Mouse (Mus musculus) NIH3T3 (cell line): ENCODE results near the gene Mfsd4a.

Experiments used
- DNase-seq: peaks from one replicate; pipeline ENCODE4 v3.0.0-alpha.2; 2012; ENCODE audit warnings: low read depth

The Mfsd4a gene

DNA sequence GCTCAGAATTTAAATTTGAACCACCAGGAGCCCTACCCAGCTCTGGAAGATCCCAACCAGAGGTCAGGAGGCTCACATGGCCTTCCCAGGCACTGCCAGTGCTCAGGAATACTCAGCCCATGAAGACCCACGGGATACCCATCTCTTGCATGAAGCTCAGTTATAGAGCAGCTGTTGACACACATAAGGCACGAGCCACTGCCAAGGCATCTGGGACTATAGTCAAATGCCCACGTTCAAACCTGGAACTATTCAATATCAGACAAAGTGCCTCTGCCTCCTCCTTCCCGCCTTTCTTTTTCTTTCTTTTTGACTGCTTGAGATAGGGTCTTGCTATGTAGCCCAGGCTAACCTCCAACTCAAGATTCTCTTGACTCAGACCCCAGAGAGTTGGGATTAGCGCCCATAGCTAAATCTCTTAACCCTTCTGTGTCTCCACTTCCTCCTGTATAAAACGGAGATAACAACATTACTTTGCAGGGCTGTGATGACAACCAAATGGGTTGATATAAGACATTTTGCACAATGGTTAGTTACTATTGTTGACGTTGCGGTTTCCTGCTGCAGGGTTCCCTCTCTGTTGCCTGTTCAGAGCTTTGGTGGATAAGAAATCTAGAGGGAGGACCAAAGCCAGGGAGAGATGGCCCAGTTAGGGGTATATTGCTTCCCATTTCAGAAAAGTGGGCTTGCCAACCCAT lies 2.2 kb downstream of the Mfsd4a start:
- DNase-seq = no peak

DNA sequence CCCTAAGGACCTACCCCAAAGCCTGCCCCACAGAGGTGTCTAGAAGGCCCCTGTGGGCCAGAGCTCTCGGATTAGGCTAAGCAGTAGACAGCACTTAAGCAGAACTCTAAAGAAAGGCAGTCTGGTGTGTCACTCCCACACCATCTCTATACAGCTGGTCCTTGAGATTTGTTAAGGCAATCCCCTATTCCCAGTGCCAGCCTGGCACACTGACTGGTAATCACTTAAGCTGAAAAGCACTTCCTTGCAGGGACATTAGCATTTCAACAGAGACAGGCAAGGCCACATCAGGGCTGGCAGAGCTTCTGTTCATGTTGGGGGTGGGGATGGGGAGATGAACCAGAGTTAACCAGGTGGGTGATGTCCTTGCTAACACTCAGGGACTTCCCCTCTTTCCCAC lies 2.9 kb downstream of the Mfsd4a start:
- DNase-seq = no peak

DNA sequence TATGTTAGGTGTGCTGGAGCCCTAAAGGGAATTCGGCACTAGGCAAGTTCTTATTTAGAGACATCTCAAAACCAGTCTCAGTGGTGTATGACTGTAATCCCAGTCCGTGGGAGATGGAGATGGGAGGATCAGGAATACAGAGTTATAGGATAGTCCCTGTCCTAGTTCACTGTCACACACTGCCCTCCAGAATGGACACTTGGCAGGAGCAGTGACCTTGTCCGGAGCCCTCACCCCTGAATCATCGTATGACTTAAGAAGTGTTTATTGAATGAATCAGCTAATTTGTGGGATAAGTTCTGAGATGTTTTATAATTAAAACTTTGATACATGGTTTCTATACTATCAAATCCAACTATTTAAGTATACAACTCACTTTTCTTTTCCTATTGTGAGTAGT lies 4.8 kb downstream of the Mfsd4a start:
- no peak for DNase-seq

DNA sequence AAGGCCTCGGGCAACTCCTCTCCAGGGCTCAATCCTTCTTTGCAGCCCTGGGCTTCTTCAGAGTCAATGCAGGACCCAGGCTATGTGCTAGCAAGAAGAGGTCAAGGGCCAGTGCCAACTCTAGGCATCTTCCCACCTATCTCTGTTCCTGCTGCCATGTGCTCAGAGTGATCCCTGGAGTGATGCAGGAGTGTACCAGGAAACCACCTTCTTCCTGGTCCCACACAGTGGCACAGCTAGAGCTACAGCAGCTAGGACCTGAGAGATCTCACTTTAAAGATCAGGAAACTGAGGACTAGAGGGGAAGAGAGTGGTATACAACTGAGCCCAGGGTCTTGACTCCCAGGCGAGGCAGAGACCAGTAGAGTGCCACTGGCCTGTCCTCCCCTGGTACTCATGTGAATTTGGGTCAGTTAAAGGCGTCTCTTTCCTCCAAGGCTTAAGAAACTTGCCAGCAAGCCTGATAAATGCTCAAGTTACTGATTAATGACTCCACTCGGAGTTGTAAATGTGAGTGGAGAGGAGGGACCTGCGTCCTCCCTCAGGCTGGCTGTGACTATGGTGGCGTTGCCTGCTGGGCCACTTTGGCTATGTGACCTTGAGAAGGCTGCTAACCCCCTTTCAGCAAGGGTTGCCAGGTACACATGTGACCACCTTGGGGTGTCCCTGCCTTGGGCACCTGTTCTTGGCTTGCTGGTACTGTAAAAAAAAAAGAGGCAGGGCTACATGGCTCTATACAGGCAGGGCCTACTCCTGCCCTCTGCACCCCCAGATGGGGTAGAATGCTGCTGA lies 5.9 kb downstream of the Mfsd4a start:
- no peak for DNase-seq

DNA sequence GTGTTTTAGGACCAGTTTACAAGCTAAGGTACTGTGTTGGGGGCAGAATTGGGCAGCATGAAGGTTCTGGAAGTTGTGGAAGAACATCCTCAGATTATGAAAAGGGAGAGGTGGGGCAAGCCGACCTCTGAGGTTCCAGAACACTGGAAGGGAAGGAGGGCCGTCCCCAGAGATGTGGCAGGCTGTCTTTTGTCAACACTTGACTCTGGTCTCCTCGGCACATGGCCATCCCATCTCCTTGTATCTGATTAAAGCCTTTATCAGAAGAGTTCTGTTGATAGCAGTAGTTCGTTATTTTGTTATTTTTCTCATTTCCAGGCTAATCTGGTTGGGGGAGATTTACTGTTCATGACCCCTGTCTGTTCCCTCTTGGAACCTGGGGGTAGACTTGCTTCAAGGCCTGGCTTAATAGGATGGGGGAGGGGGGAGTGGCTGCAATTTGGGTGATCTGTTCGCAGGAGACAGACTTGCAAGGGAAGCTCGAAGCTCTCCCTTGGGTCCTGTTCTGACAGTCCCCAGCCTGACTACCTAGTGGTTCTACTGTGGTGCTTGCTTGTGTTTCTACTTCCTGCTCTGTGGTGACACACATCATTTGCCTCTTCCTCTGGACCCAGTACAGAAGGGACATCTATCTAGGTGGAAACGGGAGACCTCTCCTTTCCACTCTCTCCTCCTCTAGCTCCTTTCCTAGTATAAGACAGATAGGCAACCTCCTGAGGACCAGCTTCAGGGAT lies 7.7 kb downstream of the Mfsd4a start:
- no peak for DNase-seq

DNA sequence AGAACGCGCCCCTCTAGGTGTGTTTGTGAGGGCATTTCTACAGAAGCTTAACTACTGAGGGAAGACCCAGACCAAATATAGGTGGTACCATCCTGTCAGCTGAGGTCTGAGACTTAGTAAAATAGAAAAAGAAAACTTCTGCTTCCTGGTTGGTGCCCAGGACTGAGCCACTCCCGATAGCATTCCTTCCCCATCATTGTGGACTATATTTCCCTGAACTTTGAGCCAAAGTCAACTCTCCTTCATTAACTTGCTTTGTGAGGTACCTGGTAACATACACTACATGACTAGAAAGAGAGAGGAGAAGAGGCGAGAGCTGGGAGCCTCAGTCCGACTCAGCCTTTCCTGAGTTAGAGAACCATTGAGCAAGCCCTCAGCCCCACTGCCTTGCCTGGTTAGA lies 9.3 kb downstream of the Mfsd4a start:
- DNase-seq = no peak

DNA sequence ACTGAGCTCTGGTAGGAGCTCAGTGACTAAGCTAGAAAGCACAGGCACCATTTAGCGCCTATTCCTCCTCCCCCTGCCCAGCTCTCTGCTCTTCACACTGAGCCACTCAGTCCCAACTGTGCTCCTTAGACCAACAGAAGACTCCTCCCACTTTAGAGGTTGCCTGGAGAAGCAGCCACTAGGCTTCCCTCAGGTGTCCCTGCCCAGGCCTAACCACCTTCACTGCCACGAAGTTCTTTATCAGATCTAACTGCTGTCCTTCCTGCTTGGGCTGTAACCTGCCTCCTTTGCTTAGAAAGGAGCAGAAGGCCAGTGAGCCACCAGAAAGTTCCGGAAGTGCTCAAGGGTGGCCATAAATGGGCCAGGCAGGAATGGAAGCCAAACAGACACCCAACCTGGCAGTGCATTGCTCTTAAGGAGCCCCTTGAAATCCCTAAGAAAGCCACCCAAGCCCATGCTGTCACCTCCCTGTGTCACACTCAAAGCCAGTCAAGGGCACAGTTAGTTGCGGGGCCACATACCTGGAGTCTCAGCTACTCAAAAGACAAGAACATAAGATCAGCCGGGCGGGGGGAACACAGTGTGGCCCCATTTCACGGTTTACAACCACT lies 12.7 kb downstream of the Mfsd4a start:
- no peak for DNase-seq

DNA sequence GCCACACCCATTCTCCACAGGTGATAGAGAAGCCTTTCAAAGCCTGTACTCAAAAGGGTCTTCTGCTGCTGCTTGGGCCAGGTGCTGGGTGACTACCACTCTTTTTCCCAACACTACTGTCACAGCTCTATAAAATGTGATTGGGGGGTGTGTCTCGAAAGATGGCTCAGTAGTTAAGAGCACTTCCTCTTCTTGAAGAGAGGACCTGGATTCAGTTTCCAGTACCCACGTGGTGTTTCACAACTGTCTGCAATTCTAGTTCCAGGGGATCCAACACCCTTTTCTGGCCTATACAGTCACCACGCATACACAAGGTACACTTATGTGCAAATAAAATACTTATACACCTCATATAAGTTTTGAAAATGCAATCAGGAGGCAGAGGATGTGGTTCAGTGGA lies 13.5 kb downstream of the Mfsd4a start:
- no peak for DNase-seq

DNA sequence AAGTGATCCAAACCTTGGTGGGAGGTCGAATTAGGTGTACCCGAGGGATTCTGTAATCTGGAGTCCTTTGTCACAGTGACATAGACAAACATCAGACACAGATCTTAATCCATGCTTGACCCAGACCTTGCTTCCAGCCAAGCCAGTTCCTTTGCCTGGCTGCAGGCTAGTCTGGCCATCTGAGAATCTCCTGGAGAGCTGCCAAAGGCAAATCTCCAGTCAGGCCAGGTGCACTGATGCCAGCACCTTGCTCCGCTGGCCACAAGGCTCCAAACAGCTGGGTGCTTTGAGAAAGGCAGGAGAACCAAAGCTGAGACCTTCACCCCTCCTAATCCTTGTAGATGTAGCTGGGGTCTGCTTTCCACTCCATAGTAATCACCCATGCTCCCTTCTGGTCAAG lies 16.1 kb downstream of the Mfsd4a start:
- no peak for DNase-seq

DNA sequence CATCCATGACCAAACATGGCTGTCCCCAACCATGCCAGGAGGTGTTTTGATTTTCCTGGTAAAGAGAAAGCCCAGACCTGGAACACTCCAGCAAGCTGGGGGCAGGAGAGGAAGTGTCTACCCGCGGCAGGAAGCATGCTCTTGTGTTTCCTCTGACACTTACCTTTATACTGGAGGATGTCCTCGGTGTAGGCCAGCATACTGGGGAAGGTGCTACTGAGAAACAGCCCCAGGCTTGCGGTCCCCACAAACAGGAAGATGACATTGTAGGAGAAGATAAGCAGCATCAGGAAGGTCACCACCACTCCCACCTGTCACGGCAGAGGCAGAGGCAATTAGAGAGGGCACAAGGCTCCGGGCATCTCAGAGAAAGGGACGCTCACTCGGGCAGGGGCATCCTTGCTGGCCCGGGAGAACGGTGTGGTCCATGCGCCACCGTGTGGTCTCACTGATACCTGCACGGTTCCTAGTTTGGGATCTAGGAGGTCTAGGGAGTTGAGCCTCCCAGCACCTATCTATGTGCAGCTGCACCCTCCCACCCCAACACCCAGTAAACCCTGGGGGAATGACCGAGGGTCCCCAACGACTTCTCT lies 21.6 kb downstream of the Mfsd4a start:
- DNase-seq = peak; percentile 80

DNA sequence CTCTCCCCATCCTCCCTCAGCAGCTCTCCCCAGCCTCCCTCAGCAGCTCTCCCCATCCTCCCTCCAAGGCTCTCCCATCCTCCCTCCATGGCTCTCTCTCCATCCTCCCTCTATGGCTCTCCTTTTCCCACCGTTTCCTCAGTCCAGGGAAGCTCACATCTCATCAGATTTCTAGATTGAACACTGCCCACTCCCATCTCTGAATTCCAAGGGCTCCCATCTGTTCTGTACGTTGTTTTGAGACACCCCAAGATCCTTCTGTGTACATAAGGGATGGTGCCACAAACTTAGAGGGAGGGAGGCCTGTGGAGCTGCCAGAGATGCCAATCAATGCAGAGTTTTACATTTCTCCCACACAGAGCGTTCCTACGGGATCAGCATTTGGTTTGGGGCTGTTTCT lies 24.1 kb downstream of the Mfsd4a start:
- no peak for DNase-seq

DNA sequence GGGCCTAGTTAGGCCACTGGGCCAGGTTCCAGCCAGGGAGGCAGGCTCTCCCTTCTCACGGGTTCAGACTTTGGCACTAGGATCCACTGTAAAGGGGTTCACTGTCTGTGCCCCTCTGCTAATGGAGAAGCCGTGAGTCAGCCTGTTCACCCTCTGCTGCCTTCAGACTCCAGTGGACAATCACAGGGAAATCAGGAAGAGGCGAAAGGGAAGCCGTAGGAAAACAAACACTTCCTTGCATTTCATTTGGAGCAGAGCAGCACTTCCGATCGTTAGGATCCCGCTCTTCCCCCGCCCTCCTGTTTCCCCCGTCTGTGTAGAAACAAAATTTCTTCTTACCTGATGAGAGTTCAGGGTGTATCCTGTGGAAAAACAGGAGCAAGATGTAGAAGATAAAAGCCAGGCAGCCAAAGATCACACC lies 27.7 kb downstream of the Mfsd4a start:
- DNase-seq = peak; percentile 12

DNA sequence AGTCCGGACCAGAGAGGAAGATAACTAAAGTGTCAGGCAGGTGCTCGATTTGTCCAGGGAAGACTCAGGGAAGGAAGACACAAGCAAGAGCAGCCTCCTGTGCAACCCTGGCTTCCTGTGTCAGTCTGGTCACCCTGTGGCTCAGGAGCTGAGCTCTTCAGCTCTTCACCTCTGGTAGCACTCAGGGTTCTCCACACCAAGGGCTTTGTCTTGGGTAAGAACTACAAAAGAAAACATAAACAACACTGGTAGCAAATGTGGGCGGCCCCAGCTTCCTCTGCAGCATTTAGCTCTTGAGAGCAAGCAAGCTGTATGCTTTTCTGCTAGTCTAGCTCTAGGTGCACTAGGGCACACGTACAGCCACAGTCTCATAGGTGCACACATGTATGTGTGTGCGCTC lies 29.1 kb downstream of the Mfsd4a start:
- no peak for DNase-seq

DNA sequence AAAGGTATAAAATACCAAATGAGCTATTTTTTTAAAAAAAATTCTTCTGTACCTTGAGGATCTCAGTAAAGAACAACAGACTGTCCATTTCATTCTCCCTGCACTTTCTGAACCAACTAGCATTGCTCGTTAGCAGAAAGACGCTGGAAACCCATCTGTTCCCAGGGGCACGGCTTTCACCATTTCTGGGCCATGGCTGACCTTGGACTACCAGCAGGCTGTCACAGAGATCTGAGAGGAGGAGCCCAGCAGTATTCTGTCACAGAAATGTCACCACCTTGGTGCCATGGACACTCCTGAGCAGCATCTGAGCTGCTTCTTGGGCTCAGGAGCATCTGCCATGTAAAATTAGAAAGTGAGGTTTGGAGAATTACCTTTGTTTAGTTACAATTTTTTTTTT lies 30.1 kb downstream of the Mfsd4a start:
- DNase-seq = no peak

DNA sequence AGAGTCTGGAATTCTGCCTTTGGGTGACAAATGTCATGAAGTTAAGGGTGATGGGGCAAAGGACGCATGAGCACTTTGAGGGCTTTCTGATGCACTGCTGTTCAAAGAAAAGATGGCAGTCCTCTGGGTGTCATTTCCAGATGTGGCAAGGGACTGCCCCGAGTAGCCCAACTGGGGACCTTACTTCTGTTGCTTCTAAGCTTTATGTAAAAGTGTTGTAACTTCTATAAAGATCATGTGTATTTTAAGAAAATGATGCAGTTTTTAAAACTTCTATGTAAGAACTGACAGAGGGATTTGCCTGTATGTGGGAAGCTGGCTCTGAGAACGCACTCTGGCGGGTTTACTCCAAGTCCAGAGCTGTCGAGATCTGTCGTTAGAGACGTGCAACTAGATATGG lies 35.7 kb downstream of the Mfsd4a start:
- no peak for DNase-seq

DNA sequence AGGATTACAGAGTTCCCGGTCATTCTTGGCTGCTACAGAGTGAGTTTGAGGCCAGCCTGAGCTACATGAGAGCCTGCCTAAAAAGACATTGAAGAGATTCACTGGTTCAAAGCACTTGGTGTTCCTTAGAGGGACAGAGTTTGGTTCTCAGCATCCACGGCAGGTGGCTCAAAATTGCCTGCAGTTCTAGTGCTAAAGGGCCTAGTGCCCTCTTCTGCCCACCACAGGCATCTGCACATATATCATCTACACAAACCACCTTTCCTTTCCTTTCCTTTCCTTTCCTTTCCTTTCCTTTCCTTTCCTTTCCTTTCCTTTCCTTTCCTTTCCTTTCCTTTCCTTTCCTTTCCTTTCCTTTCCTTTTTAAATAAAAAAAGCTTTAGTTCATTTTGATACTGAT lies 37.3 kb downstream of the Mfsd4a start:
- peak; percentile 21 for DNase-seq

DNA sequence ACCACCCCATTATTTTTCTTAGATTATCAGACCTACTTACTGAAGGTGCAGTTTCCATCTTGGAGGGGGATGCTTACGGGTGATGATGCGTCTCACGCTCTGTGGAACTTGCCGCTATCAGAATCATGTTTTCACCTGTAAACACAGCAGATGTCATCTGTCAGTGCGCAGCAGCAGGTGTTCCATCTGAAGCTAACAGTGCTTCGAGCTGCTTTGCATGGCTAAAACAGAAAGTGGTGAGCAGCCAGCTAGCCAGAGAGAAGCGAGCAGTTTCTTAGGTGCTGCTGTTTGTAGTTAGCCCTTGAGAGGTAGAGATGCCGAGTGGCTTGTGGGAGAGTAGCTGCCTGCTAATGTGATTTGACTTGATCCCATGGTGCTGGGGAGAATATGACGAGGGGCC lies 39.4 kb downstream of the Mfsd4a start:
- DNase-seq = no peak

DNA sequence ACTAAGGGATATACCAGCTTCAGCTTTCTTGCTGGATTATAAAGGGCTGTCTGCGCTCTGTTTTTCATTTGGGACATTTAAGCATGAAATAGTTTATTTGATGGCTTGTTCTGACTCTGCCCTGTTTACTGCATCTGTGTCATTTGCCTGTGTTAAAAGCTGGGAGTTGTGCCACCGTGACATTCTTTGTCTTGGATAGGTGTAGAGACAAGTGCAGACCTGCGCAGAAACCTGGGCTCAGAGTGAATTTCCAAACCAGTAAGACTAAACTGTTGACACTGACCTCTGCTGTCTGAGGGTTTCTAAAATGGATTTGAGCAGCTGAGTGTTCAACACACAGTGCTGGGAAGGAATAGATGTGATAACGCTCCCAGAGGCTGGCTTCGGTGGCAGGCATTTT lies 39.9 kb downstream of the Mfsd4a start:
- DNase-seq = no peak

DNA sequence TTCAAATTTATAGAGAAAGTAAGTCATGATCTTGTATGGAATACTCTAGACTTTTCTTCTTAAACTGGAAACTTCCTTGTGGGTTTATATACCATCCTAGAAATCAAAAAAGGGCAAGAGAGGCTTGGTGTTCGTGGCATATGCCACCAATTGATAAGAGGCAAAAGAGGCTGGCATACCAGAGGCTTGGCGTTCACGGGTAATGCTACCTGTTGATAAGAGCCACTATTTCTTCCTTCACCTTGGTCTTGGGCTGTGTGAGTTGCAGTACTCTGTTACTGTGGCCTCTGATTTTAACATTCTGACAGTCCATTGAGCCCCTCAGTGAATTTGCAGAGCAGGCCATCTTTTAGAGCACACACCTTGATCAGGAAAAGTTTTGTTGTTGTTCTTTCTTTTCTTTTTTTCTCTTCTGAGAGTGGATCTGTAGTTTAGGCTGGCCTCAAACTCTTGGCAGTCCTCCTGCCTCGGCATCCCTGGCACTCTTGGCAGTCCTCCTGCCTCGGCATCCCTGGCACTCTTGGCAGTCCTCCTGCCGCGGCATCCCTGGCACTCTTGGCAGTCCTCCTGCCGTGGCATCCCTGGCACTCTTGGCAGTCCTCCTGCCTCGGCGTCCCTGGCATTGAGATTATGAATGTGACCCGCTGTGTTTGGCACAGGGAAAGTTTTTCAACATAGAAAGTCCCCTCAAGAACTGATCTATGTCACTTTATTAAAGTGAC lies 40.8 kb downstream of the Mfsd4a start:
- DNase-seq = no peak

DNA sequence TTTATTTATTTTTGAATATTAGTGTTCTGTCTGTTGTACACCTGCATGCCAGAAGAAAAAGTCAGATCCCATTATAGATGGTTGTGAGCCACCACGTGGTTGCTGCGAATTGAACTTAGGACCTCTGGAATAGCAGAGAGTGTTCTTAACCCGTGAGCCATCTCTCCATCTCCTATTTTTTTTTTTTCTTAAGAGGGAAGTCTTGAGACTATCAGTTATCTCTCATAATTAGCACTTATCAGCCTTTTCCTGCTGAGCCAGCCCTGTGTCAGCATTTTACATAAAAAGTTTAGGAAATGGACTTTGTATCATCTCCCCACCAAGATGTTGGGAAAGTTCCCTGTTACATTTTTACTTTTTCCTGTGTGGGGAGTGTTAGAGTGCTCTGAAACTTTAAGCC lies 45.8 kb downstream of the Mfsd4a start:
- DNase-seq = no peak

DNA sequence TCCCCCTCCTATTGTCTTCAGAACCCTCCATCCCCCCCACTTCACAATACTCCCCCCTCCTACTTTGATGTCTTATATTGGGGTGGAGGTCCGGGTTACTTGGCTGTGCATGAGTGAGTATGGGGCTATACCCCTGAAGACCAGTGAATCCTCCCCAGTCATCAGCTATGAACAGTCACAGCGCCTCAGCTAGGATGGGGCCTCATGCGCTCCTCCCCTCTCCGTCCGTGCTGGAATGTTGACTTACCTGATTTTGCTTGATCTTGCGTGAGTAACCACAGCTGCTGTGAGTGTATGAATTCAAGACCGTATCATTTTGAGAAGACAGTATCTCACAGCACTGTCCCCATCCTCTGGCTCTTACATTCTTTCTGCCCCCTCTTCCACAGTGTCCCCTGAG lies 48.0 kb downstream of the Mfsd4a start:
- no peak for DNase-seq

DNA sequence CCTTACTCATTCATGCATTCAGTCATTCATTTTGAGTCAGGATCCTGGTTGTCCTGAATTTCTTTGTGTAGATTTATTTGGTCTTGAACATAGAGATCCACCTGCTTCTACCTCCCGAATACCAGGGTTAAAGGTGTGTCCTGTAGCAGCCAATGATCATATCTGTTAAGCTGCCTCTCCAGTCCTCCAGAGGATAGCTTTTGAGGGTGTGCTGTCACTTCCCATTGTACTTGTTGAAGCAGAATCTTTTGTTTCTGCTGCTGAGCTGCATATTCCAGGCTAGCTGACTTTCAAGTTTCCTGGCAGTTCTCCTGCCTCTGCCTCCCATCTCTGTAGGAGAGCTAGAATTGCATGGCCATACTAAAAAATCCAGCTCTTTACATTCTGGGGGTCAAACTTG lies 51.2 kb downstream of the Mfsd4a start:
- no peak for DNase-seq
